Mouse (Mus musculus): ENCODE measurements around the gene Lalba. TPM values are rescaled to one million over a fixed set of nuclear protein-coding genes. Genes with fewer than 3 reads are reported as not detected.

Gene Lalba
- total and polyA plus RNA-seq, 2 experiments from 2014 or later, result not detected

- no peak overlapping the region for H3K27ac ChIP-seq (ENCODE audit: low read depth, low read length)
- no peak overlapping the region for H3K9ac ChIP-seq (replicated peaks; ENCODE audit: low read length, poor library complexity, severe bottlenecking)
- no peaks in the 10 kb centered on the region for H3K4me1 ChIP-seq (ENCODE audit: insufficient read depth, low read length)
- H3K9me3 ChIP-seq (ENCODE audit: low read length), result no peaks in the 10 kb centered on the region
- H3K4me3 ChIP-seq (ENCODE audit: low read depth, low read length), result no peak overlapping the region
- DNase-seq (ENCODE audit: low spot score), result no peak
- ATAC-seq (ENCODE audit: low FRiP score), result no peak
- no peaks in the 10 kb centered on the region for H3K27me3 ChIP-seq (ENCODE audit: insufficient read depth, low read length)
- no peaks in the 10 kb centered on the region for H3K36me3 ChIP-seq (ENCODE audit: insufficient read depth, low read length)
- no peak overlapping the region for H3K4me2 ChIP-seq (ENCODE audit: low read depth, low read length, poor library complexity, severe bottlenecking)
- 76% methylated on average over 18 of the region's 18 CpGs for WGBS
- no peak for TF ChIP-seq CTCF (IDR thresholded peaks at IDR 0.05)
These were observed 1.7 kb upstream of the Lalba start for GRCm38 (mm10) chr15:98483907-98484886.

- H3K36me3 ChIP-seq (ENCODE audit: insufficient read depth, low read length), result no peaks in the 10 kb centered on the region
- H3K27ac ChIP-seq (ENCODE audit: low read depth, low read length), result no peak overlapping the region
- no peak overlapping the region for H3K9ac ChIP-seq (replicated peaks; ENCODE audit: low read length, poor library complexity, severe bottlenecking)
- TF ChIP-seq CTCF (IDR thresholded peaks at IDR 0.05), result no peak
- ATAC-seq (ENCODE audit: low FRiP score) (no peak), DNase-seq (ENCODE audit: low spot score) (no peak)
- H3K4me1 ChIP-seq (ENCODE audit: insufficient read depth, low read length), result no peaks in the 10 kb centered on the region
- H3K4me2 ChIP-seq (ENCODE audit: low read depth, low read length, poor library complexity, severe bottlenecking), result no peak overlapping the region
- H3K4me3 ChIP-seq (ENCODE audit: low read depth, low read length), result no peak overlapping the region
- no peaks in the 10 kb centered on the region for H3K9me3 ChIP-seq (ENCODE audit: low read length)
- 74% methylated on average over 7 of the region's 7 CpGs for WGBS
- no peaks in the 10 kb centered on the region for H3K27me3 ChIP-seq (ENCODE audit: insufficient read depth, low read length)
These were observed 2.9 kb downstream of the Lalba start for GRCm38 (mm10) chr15:98479568-98480102.

GRCm38 (mm10) chr15:98476281-98476680 is 6.2 kb downstream of the Lalba start:
- H3K36me3 ChIP-seq (ENCODE audit: insufficient read depth, low read length), result no peaks in the 10 kb centered on the region
- WGBS, result 78% methylated on average over 5 of the region's 5 CpGs
- no peaks in the 10 kb centered on the region for H3K4me1 ChIP-seq (ENCODE audit: insufficient read depth, low read length)
- H3K9me3 ChIP-seq (ENCODE audit: low read length), result no peaks in the 10 kb centered on the region
- no peak for DNase-seq (ENCODE audit: low spot score)
- no peak for TF ChIP-seq CTCF (IDR thresholded peaks at IDR 0.05)
- no peak overlapping the region for H3K9ac ChIP-seq (replicated peaks; ENCODE audit: low read length, poor library complexity, severe bottlenecking)
- H3K27ac ChIP-seq (ENCODE audit: low read depth, low read length), result no peak overlapping the region
- H3K27me3 ChIP-seq (ENCODE audit: insufficient read depth, low read length), result no peaks in the 10 kb centered on the region
- H3K4me3 ChIP-seq (ENCODE audit: low read depth, low read length), result no peak overlapping the region
- ATAC-seq (ENCODE audit: low FRiP score), result no peak
- no peak overlapping the region for H3K4me2 ChIP-seq (ENCODE audit: low read depth, low read length, poor library complexity, severe bottlenecking)

GRCm38 (mm10) chr15:98475382-98475781 is 7.1 kb downstream of the Lalba start:
- peak; percentile 53 for TF ChIP-seq CTCF (IDR thresholded peaks at IDR 0.05)
- H3K36me3 ChIP-seq (ENCODE audit: insufficient read depth, low read length), result no peaks in the 10 kb centered on the region
- 57% methylated on average over 10 of the region's 10 CpGs for WGBS
- ATAC-seq (ENCODE audit: low FRiP score) (no peak), DNase-seq (ENCODE audit: low spot score) (no peak)
- H3K4me2 ChIP-seq (ENCODE audit: low read depth, low read length, poor library complexity, severe bottlenecking), result no peak overlapping the region
- H3K4me1 ChIP-seq (ENCODE audit: insufficient read depth, low read length), result no peaks in the 10 kb centered on the region
- no peak overlapping the region for H3K27ac ChIP-seq (ENCODE audit: low read depth, low read length)
- no peak overlapping the region for H3K9ac ChIP-seq (replicated peaks; ENCODE audit: low read length, poor library complexity, severe bottlenecking)
- H3K27me3 ChIP-seq (ENCODE audit: insufficient read depth, low read length), result no peaks in the 10 kb centered on the region
- H3K4me3 ChIP-seq (ENCODE audit: low read depth, low read length), result no peak overlapping the region
- H3K9me3 ChIP-seq (ENCODE audit: low read length), result no peaks in the 10 kb centered on the region

GRCm38 (mm10) chr15:98474958-98475357 is 7.6 kb downstream of the Lalba start:
- WGBS, result 75% methylated on average over 10 of the region's 10 CpGs
- Histone ChIP-seq H3K9ac (replicated peaks; ENCODE audit: low read length, poor library complexity, severe bottlenecking) (no peak overlapping the region), H3K4me1 (ENCODE audit: insufficient read depth, low read length) (no peaks in the 10 kb centered on the region), H3K27me3 (ENCODE audit: insufficient read depth, low read length) (no peaks in the 10 kb centered on the region), H3K4me3 (ENCODE audit: low read depth, low read length) (no peak overlapping the region), H3K4me2 (ENCODE audit: low read depth, low read length, poor library complexity, severe bottlenecking) (no peak overlapping the region), H3K27ac (ENCODE audit: low read depth, low read length) (no peak overlapping the region), H3K9me3 (ENCODE audit: low read length) (no peaks in the 10 kb centered on the region), H3K36me3 (ENCODE audit: insufficient read depth, low read length) (no peaks in the 10 kb centered on the region)
- no peak for TF ChIP-seq CTCF (IDR thresholded peaks at IDR 0.05)
- DNase-seq (ENCODE audit: low spot score), result no peak
- no peak for ATAC-seq (ENCODE audit: low FRiP score)

GRCm38 (mm10) chr15:98471539-98471938 is 11.0 kb downstream of the Lalba start:
- DNase-seq (ENCODE audit: low spot score) (no peak), ATAC-seq (ENCODE audit: low FRiP score) (no peak)
- Histone ChIP-seq H3K4me2 (ENCODE audit: low read depth, low read length, poor library complexity, severe bottlenecking) (no peak overlapping the region), H3K4me1 (ENCODE audit: insufficient read depth, low read length) (no peaks in the 10 kb centered on the region), H3K4me3 (ENCODE audit: low read depth, low read length) (no peak overlapping the region), H3K9me3 (ENCODE audit: low read length) (no peaks in the 10 kb centered on the region), H3K27ac (ENCODE audit: low read depth, low read length) (no peak overlapping the region), H3K36me3 (ENCODE audit: insufficient read depth, low read length) (no peaks in the 10 kb centered on the region), H3K27me3 (ENCODE audit: insufficient read depth, low read length) (no peaks in the 10 kb centered on the region), H3K9ac (replicated peaks; ENCODE audit: low read length, poor library complexity, severe bottlenecking) (no peak overlapping the region)
- TF ChIP-seq CTCF (IDR thresholded peaks at IDR 0.05), result no peak
- WGBS, result 92% methylated on average over 13 of the region's 13 CpGs
